Mouse (Mus musculus) limb, embryonic 12.5 days (tissue): ENCODE results near the gene Rell1. TPM values are rescaled to one million over a fixed set of nuclear protein-coding genes. Genes with fewer than 3 reads are reported as not detected.

Experiments used
- ATAC-seq: fragments of 200-750 bp; cut with Nextera tagmentation; 2 replicates; pipeline ENCODE4 v1.8.0; 2017; ENCODE audit warnings: low read depth, moderate TSS enrichment; ENCODE audit not compliant: insufficient number of reproducible peaks, insufficient read depth, low FRiP score, low TSS enrichment
- H3K27ac ChIP-seq: fragments of 300-500 bp; sonication (generic); 2 replicates; pipeline ENCODE4 v1.5.1; 2016; ENCODE audit warnings: mild to moderate bottlenecking, moderate library complexity
- H3K27me3 ChIP-seq: fragments of 300-500 bp; sonication (generic); 2 replicates; pipeline ENCODE4 v1.6.1; 2016; ENCODE audit warnings: mild to moderate bottlenecking, moderate library complexity
- H3K36me3 ChIP-seq: fragments of 300-500 bp; sonication (generic); 2 replicates; pipeline ENCODE4 v1.6.1; 2016; ENCODE audit warnings: mild to moderate bottlenecking, moderate library complexity
- H3K4me1 ChIP-seq: fragments of 300-500 bp; sonication (generic); replicated peaks from 2 replicates; pipeline ENCODE4 v1.6.1; 2016
- H3K4me2 ChIP-seq: fragments of 300-500 bp; sonication (generic); 2 replicates; pipeline ENCODE4 v1.6.1; 2016; ENCODE audit warnings: mild to moderate bottlenecking, moderate library complexity
- H3K4me3 ChIP-seq: fragments of 300-500 bp; sonication (generic); replicated peaks from 2 replicates; pipeline ENCODE4 v1.5.1; 2016; ENCODE audit warnings: mild to moderate bottlenecking
- H3K9ac ChIP-seq: fragments of 300-500 bp; sonication (generic); replicated peaks from 2 replicates; pipeline ENCODE4 v1.6.1; 2016; ENCODE audit warnings: mild to moderate bottlenecking, moderate library complexity
- H3K9me3 ChIP-seq: fragments of 300-500 bp; sonication (generic); 2 replicates; pipeline ENCODE4 v1.6.1; 2016; ENCODE audit warnings: mild to moderate bottlenecking, moderate library complexity
- WGBS: fragments of 180-500 bp; shearing (Covaris S2); methylation state at CpG from one replicate; pipeline ENCODE4 v1.1.7; 2016; 5-methylcytosine and 5-hydroxymethylcytosine counted together
- polyA plus RNA-seq: library from polyadenylated mRNA; unstranded; fragments of >200 nt; fragmentation: Nextera tagmentation; extraction: Ambion mirVana; gene quantifications from 2 replicates; pipeline ENCODE4 v1.2.1, GENCODE M21; 2016

Gene Rell1
- polyA plus RNA-seq, 1 experiment from 2014 or later = 18.1 TPM

DNA sequence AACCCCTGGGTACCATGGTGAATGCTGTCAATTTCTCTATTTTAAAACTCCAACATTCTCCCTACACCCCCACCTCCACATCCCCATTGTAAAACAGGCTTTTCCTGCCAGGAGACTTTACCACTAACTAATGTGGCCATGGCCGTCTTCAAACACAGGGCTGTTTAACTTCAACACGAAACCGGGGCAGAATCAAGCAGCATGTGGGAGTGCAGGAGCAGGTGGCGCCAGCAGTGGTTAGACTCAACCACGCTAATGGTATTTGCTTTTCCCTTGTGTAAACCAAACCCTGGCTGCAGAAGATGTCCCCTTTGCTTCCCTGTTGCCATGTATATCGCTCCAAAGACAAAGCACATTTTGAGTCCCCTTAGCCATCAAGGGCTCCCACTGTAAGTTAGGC lies 76.8 kb downstream of the Rell1 start:
- Histone ChIP-seq H3K9me3 (no peaks in the 10 kb centered on the region), H3K4me1 (no peaks in the 10 kb centered on the region), H3K36me3 (no peaks in the 10 kb centered on the region), H3K27ac (no peak overlapping the region), H3K27me3 (no peaks in the 10 kb centered on the region), H3K4me2 (no peak overlapping the region), H3K9ac (no peak overlapping the region), H3K4me3 (no peak overlapping the region)
- 79% methylated on average over 6 of the region's 6 CpGs for whole genome bisulfite sequencing
- no peak for ATAC-seq

DNA sequence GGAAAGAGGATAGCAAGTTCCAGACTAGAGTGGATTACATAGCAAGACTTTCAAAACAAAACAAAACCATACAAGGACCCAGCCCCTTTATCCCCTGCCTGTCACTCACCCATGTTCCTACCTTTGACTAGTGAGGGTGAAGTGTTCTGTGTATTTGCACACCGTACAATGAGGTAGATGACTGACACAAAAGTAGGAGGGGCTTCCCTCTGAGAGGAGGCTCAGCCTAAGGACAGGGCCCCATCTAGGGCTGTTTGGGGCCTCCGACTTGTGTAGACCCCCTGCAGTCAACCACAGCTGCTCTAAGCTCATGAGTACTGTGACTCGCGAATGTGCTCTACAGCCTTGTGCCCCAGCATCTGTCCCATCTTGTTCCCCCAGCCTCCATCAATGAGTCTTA lies 77.5 kb downstream of the Rell1 start:
- no peak overlapping the region for H3K9ac ChIP-seq
- no peaks in the 10 kb centered on the region for H3K9me3 ChIP-seq
- peaks cover 4% of the 10 kb centered on the region; the same call in 1 of the 2 replicates for H3K4me1 ChIP-seq
- H3K27me3 ChIP-seq = no peaks in the 10 kb centered on the region
- no peak overlapping the region for H3K4me3 ChIP-seq
- 84% methylated on average over 4 of the region's 4 CpGs for WGBS
- no peak overlapping the region for H3K27ac ChIP-seq
- no peak overlapping the region for H3K4me2 ChIP-seq
- ATAC-seq = no peak
- no peaks in the 10 kb centered on the region for H3K36me3 ChIP-seq

DNA sequence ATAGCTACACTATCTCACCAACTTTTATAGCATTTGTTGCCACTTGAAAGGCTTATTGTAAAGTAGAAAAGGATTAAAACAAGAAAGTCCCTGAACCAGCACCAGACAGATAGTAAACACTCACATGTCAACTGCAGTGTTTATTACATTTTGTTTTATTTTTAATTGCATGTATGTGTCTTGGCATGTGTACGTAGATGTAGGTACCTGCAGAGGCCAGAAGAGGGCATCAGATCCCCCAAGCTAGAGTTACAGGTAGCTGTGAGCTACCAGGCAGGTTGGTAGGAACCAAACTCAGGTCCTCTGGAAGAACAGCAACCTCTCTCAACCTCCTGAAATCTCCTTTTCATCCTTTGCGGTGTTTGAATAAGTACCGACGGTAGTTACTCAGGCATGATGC lies 81.6 kb downstream of the Rell1 start:
- peaks cover 5% of the 10 kb centered on the region; the same call in 1 of the 2 replicates for H3K4me1 ChIP-seq
- H3K36me3 ChIP-seq = no peaks in the 10 kb centered on the region
- H3K27ac ChIP-seq = no peak overlapping the region
- no peak overlapping the region for H3K9ac ChIP-seq
- no peaks in the 10 kb centered on the region for H3K9me3 ChIP-seq
- ATAC-seq = no peak
- H3K27me3 ChIP-seq = no peaks in the 10 kb centered on the region
- no peak overlapping the region for H3K4me3 ChIP-seq
- H3K4me2 ChIP-seq = no peak overlapping the region
- WGBS = 92% methylated on average over 4 of the region's 4 CpGs

DNA sequence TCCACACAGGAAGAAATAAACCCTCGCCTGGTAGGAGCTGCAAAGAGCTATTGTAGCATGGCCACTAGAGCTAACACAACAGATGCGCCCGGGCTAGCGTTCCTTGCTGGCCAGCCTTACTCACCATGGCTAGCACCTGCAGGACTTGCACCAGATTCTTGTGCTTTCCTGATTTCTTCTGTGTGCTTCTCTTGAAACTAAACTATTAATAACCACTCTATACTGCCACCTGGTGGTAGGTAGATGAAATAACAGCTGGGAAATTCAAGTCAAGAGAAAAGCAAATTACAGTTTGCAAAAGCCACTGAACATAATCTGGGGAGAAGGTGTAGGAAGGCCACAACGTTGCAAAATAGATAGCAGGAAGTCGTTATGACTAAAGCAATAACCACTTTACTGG lies 82.0 kb downstream of the Rell1 start:
- H3K27me3 ChIP-seq = no peaks in the 10 kb centered on the region
- H3K4me3 ChIP-seq = no peak overlapping the region
- H3K36me3 ChIP-seq = no peaks in the 10 kb centered on the region
- 0 out of 2 replicates have a peak, but pooled peaks have one; percentile 6 for ATAC-seq
- no peak overlapping the region for H3K4me2 ChIP-seq
- no peak overlapping the region for H3K27ac ChIP-seq
- no peak overlapping the region for H3K9ac ChIP-seq
- H3K4me1 ChIP-seq = peaks cover 5% of the 10 kb centered on the region; the same call in 1 of the 2 replicates
- no peaks in the 10 kb centered on the region for H3K9me3 ChIP-seq
- 36% methylated on average over 6 of the region's 6 CpGs for WGBS

DNA sequence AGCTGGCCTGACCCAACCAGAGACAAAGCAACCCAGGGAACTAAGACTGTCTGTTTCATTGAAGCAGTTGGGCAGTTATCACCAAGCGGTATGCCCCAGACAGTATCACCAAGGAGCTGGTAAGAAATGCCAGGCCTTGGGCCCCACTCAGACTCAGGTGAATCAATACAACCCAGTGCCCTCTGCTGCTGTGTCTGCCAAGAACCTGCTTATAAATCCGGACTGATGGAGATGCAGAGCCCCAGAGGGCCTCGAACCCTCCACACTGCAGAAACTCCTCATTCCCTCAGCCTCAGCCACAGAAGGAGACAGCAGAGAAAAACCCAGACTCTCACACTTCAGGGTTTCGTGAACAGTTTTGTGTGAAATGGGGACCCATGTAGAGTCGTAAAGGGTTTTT lies 82.4 kb downstream of the Rell1 start:
- Histone ChIP-seq H3K27me3 (no peaks in the 10 kb centered on the region), H3K4me3 (no peak overlapping the region), H3K9me3 (no peaks in the 10 kb centered on the region), H3K36me3 (no peaks in the 10 kb centered on the region), H3K27ac (no peak overlapping the region), H3K4me1 (peaks cover 5% of the 10 kb centered on the region; the same call in 1 of the 2 replicates), H3K9ac (no peak overlapping the region), H3K4me2 (no peak overlapping the region)
- 0 out of 2 replicates have a peak, but pooled peaks have one; percentile 47 for ATAC-seq
- WGBS = 86% methylated on average over 5 of the region's 5 CpGs

DNA sequence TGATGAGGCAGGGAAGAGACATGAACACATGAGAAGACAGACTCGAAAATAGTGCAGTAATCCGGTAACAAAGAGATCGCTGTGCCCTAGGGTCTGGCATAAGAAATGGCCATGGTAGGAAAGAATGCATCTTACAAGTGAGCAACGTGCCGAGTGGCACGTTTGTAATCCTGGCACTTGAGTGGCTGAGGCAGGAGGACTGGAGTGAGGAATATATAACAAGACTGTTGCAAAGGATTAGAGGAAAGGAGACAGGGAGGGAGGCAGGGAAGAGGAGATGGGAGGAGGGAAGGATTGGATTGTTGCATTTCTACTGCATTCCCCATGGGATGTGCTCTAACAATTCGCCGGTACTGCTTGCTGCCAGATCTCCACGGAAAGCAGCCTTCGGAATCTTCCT lies 89.7 kb downstream of the Rell1 start:
- Histone ChIP-seq H3K4me1 (peaks cover 10% of the 10 kb centered on the region; the same call in 1 of the 2 replicates), H3K4me2 (no peak overlapping the region), H3K27ac (no peak overlapping the region), H3K9ac (no peak overlapping the region), H3K9me3 (no peaks in the 10 kb centered on the region), H3K4me3 (no peak overlapping the region), H3K27me3 (no peaks in the 10 kb centered on the region), H3K36me3 (no peaks in the 10 kb centered on the region)
- ATAC-seq = no peak
- WGBS = 83% methylated on average over 10 of the region's 10 CpGs

DNA sequence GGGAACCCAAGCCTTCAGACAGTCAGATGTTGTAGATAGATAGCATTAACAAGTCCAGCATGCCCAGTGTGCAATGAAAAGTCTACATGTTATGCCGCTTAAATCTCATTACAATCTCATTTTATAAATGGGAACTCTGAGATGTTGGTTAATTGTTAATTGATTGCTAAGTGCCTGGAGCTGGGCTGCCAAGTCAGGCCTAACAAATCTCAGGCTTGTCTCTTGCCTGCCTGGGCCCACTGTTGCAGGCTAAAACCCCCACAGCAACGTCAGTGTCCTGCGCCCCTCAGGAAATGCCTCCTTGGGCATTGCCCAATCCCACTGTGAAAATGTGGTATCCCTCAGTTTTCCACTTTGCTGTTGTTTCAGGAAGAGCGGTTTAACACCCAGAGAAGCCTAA lies 92.6 kb downstream of the Rell1 start:
- no peak overlapping the region for H3K9ac ChIP-seq
- no peak overlapping the region for H3K4me2 ChIP-seq
- H3K4me1 ChIP-seq = peaks cover 10% of the 10 kb centered on the region; the same call in 1 of the 2 replicates
- H3K27ac ChIP-seq = no peak overlapping the region
- H3K4me3 ChIP-seq = no peak overlapping the region
- no peaks in the 10 kb centered on the region for H3K36me3 ChIP-seq
- no peak for ATAC-seq
- no peaks in the 10 kb centered on the region for H3K9me3 ChIP-seq
- 87% methylated on average over 4 of the region's 4 CpGs for WGBS
- H3K27me3 ChIP-seq = no peaks in the 10 kb centered on the region

DNA sequence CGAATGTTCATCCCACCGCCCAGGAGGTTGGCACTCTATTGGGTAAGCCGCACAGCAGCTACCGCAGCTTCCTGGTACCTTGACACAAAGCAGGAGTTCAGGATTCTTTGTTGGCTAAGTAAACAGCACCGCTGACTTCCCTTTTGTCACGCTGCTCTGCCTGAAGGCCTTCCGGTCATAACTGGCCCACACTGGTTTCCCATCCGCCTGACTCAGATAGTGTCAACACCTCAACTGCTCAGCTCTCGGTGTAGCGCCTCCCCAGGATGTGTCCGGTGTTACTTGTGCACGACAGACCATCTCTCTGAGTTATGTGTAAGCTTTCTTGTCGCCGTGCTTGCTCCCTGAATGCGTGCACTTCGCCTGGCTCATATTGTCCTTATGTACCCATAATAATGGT lies 93.8 kb downstream of the Rell1 start:
- H3K4me2 ChIP-seq = no peak overlapping the region
- WGBS = 82% methylated on average over 16 of the region's 16 CpGs
- no peaks in the 10 kb centered on the region for H3K27me3 ChIP-seq
- H3K27ac ChIP-seq = no peak overlapping the region
- no peak overlapping the region for H3K4me3 ChIP-seq
- no peaks in the 10 kb centered on the region for H3K9me3 ChIP-seq
- H3K36me3 ChIP-seq = no peaks in the 10 kb centered on the region
- H3K9ac ChIP-seq = no peak overlapping the region
- no peak for ATAC-seq
- H3K4me1 ChIP-seq = peaks cover 10% of the 10 kb centered on the region; the same call in 1 of the 2 replicates

DNA sequence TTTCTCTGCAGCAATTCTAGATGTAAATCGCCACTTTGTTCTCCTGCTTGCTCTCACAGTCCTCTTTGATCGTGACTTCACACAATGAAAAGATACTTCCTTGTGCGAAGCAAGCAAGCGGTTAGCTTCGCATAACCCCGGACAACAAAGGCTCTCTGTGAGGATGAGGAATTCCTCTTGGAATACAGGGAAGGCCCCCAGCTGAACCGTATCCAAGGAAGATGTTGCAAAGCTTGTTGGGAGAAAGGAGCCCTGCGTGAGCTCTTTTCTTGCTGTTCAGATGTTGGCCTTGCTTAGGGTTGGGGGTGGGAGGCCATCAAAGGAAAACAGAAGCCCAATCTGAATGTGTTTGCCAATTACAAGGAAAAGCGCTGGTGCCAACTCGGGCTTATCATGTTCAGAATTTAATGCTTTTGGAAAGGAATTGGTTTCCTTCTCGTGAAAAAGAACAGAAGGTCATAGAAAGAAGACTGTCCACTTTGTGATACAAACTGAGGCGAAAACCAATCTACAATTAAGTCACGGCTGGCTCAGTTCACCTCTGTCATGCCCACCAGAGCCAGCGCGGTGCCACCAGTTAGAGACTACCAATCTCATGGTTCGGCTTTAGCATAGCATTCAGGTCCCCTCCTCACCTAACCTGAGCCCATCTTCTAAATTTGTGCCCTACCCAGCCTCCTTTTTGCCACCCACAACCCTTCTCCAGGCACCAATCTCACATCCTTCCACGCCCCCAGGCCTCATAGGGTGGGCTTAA lies 96.3 kb downstream of the Rell1 start:
- WGBS = 66% methylated on average over 17 of the region's 17 CpGs
- Histone ChIP-seq H3K4me1 (peaks cover 5% of the 10 kb centered on the region), H3K27me3 (no peaks in the 10 kb centered on the region), H3K9me3 (no peaks in the 10 kb centered on the region), H3K27ac (no peak overlapping the region), H3K36me3 (no peaks in the 10 kb centered on the region), H3K9ac (no peak overlapping the region), H3K4me3 (no peak overlapping the region), H3K4me2 (no peak overlapping the region)
- ATAC-seq = no peak

DNA sequence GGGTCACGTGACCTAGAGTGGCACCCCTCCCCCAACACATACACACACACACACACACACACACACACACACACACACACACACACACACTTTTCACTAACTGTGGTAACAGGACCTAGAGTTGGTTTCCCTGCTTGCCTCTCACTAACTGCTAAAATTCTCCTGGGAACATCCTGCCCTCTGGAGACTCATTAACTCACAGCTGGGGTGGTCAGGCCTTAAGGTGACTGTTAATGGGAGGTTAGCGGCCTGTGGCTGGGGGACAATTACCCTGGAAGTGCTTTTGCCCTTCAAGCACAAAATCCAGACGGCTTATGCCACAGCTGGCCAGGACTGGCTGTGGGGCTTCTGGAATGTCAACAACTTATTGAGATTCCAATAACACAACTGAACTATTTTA lies 101.3 kb downstream of the Rell1 start:
- no peak overlapping the region for H3K4me2 ChIP-seq
- H3K9ac ChIP-seq = no peak overlapping the region
- peak; percentile 49 for ATAC-seq
- peaks cover 11% of the 10 kb centered on the region for H3K4me1 ChIP-seq
- no peaks in the 10 kb centered on the region for H3K27me3 ChIP-seq
- no peaks in the 10 kb centered on the region for H3K9me3 ChIP-seq
- WGBS = 17% methylated on average over 3 of the region's 3 CpGs
- no peak overlapping the region for H3K27ac ChIP-seq
- H3K4me3 ChIP-seq = no peak overlapping the region
- H3K36me3 ChIP-seq = no peaks in the 10 kb centered on the region

DNA sequence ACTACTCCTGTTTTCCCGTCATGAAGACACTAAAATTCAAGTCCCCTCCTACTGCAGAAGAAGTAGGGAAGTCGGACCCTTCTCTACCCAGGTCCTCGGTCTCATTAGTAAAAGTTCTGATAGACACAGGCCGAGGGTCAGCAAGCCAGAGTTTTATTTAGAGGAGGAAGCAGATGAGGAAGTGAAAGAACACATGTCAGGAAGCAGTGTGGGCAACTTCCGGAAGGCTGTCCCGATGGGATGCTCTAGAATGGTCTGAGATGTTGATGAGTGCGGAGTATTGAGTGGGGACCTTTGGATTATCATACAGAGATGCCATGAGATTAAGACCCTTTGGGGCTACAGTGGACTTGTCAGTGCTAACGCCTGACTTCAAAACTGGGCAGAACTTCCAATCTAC lies 109.8 kb downstream of the Rell1 start:
- WGBS = 90% methylated on average over 8 of the region's 8 CpGs
- Histone ChIP-seq H3K27ac (no peak overlapping the region), H3K9me3 (no peaks in the 10 kb centered on the region), H3K4me1 (no peaks in the 10 kb centered on the region), H3K27me3 (no peaks in the 10 kb centered on the region), H3K4me3 (no peak overlapping the region), H3K9ac (no peak overlapping the region), H3K4me2 (no peak overlapping the region), H3K36me3 (no peaks in the 10 kb centered on the region)
- ATAC-seq = no peak
